Mouse (Mus musculus) spleen, adult 2 months (tissue): ENCODE measurements around the gene Iffo2.

Experiments
- CTCF ChIP-seq: fragments of 200-500 bp; IDR thresholded peaks from 2 replicates; pipeline ENCODE4 v1.5.1; 2011; ENCODE audit warnings: mild to moderate bottlenecking, inconsistent platforms; ENCODE audit not compliant: insufficient read depth, insufficient read length, insufficient replicate concordance; ENCODE audit errors: extremely low read depth
- POLR2A ChIP-seq: fragments of 200-500 bp; IDR thresholded peaks from 2 replicates; pipeline ENCODE4 v1.6.1; 2011; ENCODE audit warnings: low read depth, low read length, inconsistent platforms

GRCm38 (mm10) chr4:139511557-139511956 is 18.8 kb upstream of the Iffo2 start:
- no peak for TF ChIP-seq CTCF
- TF ChIP-seq POLR2A: no peak
